Mouse (Mus musculus) ES-Bruce4 (cell line): ENCODE results near the gene Ptgs1.

Experiments used
- CTCF ChIP-seq: IDR thresholded peaks from one replicate; pipeline ENCODE4 v1.8.1; 2011; ENCODE audit warnings: low read depth, low read length
- EP300 ChIP-seq: IDR thresholded peaks from 2 replicates; pipeline ENCODE4 v1.6.1; 2011; ENCODE audit warnings: low read depth, low read length; ENCODE audit not compliant: insufficient read depth
- POLR2A ChIP-seq: IDR thresholded peaks from one replicate; pipeline ENCODE4 v1.8.1; 2011; ENCODE audit warnings: low read length; ENCODE audit not compliant: insufficient read depth

- TF ChIP-seq EP300 (no peak), CTCF (no peak), POLR2A (no peak)
Observed at GRCm38 (mm10) chr2:36269458-36269857, 39.2 kb downstream of the Ptgs1 start.
